Mouse (Mus musculus) adrenal gland (tissue): ENCODE measurements around the gene A630076J17Rik.

Experiments used
- intact Hi-C: fragments of 180-260 bp; cut with DNase I; formaldehyde crosslinking; loops from one replicate; pipeline ENCODE4 v1.15.1; 2025

A630076J17Rik gene

DNA sequence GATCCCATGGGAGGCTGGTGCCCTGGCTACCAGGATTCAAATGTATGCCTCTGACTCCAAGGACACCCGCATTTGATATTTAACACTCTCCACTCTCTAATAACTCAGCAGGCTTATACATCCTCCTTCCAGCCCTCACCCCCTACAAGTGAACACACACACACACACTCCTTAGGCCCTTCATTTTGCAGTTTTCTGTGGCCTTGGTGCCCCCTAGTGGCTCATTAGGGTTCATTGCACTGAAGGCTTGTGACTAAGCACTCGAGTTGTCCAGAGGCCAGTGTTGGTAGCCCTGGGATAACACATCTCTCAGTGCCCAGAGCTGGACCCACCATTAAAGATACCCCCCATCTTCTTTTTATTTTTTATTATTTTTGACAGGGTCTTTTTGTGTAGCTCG, 43.4 kb downstream of the A630076J17Rik start:
- intact Hi-C loops = loop anchor here (1.0 to 10.0 kb wide), 2 partner anchors 41 to 179 kb away; no protein-coding TSS in a partner anchor

GRCm38 (mm10) chr3:107275351-107275750, 44.9 kb downstream of the A630076J17Rik start:
- intact Hi-C loops = loop anchor here (5.0 to 10.0 kb wide), 2 partner anchors 181 to 187 kb away; no protein-coding TSS in a partner anchor

DNA sequence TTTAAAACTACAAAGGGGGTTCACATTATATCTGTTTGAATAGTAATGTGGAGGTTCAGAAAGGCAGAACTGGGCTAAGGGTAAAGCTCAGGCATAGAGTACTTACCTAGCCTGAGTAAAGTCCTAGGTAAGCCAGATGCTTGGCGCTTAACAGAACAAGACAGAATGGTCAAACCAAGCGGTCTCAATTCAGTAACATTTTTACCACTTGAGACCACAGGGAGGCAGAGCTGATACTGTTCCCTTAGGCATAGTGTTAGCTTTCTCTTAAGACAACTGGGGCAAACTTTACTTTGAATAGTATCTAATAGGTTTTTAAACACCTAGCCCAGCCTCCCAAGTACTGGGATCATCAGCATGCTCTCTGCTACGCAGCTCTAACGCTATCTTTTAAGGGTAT, 45.6 kb downstream of the A630076J17Rik start:
- intact Hi-C loops = loop anchor here (5.0 to 10.0 kb wide), 2 partner anchors 181 to 186 kb away; no protein-coding TSS in a partner anchor

DNA sequence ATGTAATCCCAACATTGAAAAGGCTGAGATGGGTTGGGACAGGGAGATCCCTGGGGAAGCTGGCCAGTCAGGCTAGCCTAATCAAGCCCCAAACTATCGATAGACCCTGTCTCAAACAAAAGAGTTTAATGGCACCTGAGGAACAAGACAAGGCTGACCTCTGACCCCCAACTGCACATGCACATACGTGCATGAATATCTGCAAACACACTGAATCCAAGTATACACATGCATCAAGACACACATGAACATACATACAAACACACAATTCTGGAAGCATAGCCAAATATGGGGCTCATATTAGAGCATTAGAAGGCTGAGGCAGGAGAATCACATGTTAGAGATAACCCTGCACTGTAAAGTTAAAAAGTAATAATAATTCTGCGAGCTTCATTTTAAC, 46.2 kb downstream of the A630076J17Rik start:
- intact Hi-C loops = loop anchor here (5.0 to 10.0 kb wide), 2 partner anchors 182 to 186 kb away; no protein-coding TSS in a partner anchor

- intact Hi-C loops = loop anchor here (5.0 to 10.0 kb wide), 2 partner anchors 184 kb away; no protein-coding TSS in a partner anchor
Measured at GRCm38 (mm10) chr3:107278479-107279269, 48.3 kb downstream of the A630076J17Rik start, which contains the start of gene Lamtor5. TSS of gene Lamtor5 (plus strand) at chr3:107278858.
